Mouse (Mus musculus) kidney, adult 2 months (tissue): ENCODE results near the gene Coro7.

ENCODE experiments used
- CTCF ChIP-seq: fragments of 200-500 bp; conservative IDR thresholded peaks from 2 replicates; pipeline ENCODE4 v1.5.1; 2011; ENCODE audit warnings: low read depth, mild to moderate bottlenecking, control low read depth, low read length, moderate library complexity, mixed read lengths; ENCODE audit not compliant: insufficient read depth, insufficient read length
- POLR2A ChIP-seq: fragments of 200-500 bp; IDR thresholded peaks from one replicate; pipeline ENCODE4 v1.6.1; 2011; ENCODE audit warnings: low read depth, low read length, control low read depth

GRCm38 (mm10) chr16:4607818-4608531 lies 71.6 kb downstream of the Coro7 start:
- TF ChIP-seq CTCF (peak; percentile 98), POLR2A (no peak)
